Mouse (Mus musculus) embryonic facial prominence, embryonic 14.5 days (tissue): ENCODE data around the gene Liph. TPM values are rescaled to one million over a fixed set of nuclear protein-coding genes. Genes with fewer than 3 reads are reported as not detected.
"Not testable (repeated sequence)": the region's sequence is repeated elsewhere in the genome, so short reads cannot be mapped to it uniquely, and the experiment has no call there.

Experiments
- ATAC-seq: fragments of 200-750 bp; cut with Nextera tagmentation; 2 replicates; pipeline ENCODE4 v1.8.0; 2017; ENCODE audit warnings: low read depth, moderate number of reproducible peaks, moderate TSS enrichment
- DNase-seq: peaks from one replicate; pipeline ENCODE4 v3.0.0-alpha.2; 2015; ENCODE audit warnings: low spot score
- H3K27ac ChIP-seq: fragments of 300-500 bp; sonication (generic); replicated peaks from 2 replicates; pipeline ENCODE4 v1.5.1; 2014; ENCODE audit warnings: low read depth, mild to moderate bottlenecking, low read length, moderate library complexity
- H3K27me3 ChIP-seq: fragments of 300-500 bp; sonication (generic); replicated peaks from 2 replicates; pipeline ENCODE4 v1.6.1; 2014; ENCODE audit warnings: low read length; ENCODE audit not compliant: control insufficient read depth, insufficient read depth
- H3K36me3 ChIP-seq: fragments of 300-500 bp; sonication (generic); 2 replicates; pipeline ENCODE4 v1.6.1; 2014; ENCODE audit warnings: low read length, mixed read lengths; ENCODE audit not compliant: control insufficient read depth, insufficient read depth
- H3K4me1 ChIP-seq: fragments of 300-500 bp; sonication (generic); 2 replicates; pipeline ENCODE4 v1.6.1; 2014; ENCODE audit warnings: antibody characterized with exemption, low read length; ENCODE audit not compliant: control insufficient read depth, insufficient read depth
- H3K4me2 ChIP-seq: fragments of 300-500 bp; sonication (generic); 2 replicates; pipeline ENCODE4 v1.6.1; 2014; ENCODE audit warnings: low read depth, mild to moderate bottlenecking, low read length, moderate library complexity, mixed read lengths
- H3K4me3 ChIP-seq: fragments of 300-500 bp; sonication (generic); 2 replicates; pipeline ENCODE4 v1.5.1; 2014; ENCODE audit warnings: low read depth, mild to moderate bottlenecking, low read length
- H3K9ac ChIP-seq: fragments of 300-500 bp; sonication (generic); 2 replicates; pipeline ENCODE4 v1.6.1; 2014; ENCODE audit warnings: low read depth, mild to moderate bottlenecking, low read length, moderate library complexity, mixed read lengths
- H3K9me3 ChIP-seq: fragments of 300-500 bp; sonication (generic); 2 replicates; pipeline ENCODE4 v1.6.1; 2016; ENCODE audit warnings: low read length; ENCODE audit not compliant: control insufficient read depth
- WGBS: fragments of 180-500 bp; shearing (Covaris S2); extraction: QIAGEN DNeasy Blood & Tissue Kit; methylation state at CpG from one replicate; pipeline ENCODE4 v1.1.7; 2014; 5-methylcytosine and 5-hydroxymethylcytosine counted together
- polyA plus RNA-seq: library from polyadenylated mRNA; unstranded; fragments of >200 nt; fragmentation: Nextera tagmentation; extraction: Ambion mirVana; gene quantifications from 2 replicates; pipeline ENCODE4 v1.2.1, GENCODE M21; 2014

Gene Liph
- polyA plus RNA-seq, 1 experiment from 2014 or later: 1.2 TPM

DNA sequence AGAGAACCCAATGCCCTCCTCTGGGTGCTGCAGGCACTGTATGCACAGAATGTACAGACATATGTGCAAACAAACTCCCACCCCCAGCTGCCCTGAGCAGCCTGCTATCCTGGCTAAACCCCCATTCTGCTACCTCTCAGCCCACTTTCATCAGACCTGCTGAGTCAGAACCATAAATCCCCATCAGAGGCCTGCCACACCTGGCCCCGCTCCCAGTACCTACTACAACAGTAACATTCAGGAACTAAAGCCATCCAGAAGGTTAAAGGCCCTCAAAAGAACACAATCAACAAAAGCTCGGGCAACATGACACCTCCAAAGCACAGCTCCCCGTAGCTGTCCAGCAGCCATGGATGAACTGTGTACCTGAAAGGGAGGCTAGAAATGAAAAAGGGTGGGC lies 6.1 kb upstream of the Liph start:
- no peaks in the 10 kb centered on the region for H3K4me1 ChIP-seq

DNA sequence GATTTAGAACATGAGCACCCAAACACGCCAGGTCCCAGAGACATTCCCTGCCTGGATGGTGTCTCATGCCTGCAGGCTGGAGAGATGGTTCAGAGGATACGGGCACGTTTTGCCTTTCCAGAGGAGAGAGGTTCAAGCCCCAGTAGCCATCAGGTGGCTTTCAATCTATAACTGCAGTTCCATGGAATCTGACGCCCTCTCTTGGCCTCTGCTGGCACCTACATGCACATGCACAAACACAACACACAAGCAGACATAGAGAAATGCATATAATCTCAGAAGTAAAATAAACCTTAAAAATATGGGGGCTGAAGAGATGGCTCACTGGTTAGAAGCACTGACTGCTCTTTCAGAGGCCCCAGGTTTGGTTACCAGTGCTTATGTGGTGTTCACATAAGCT lies 5.7 kb upstream of the Liph start:
- Histone ChIP-seq H3K9ac (no peak overlapping the region), H3K27ac (no peak overlapping the region), H3K4me2 (no peak overlapping the region), H3K4me1 (no peaks in the 10 kb centered on the region), H3K4me3 (no peak overlapping the region), H3K36me3 (no peaks in the 10 kb centered on the region), H3K27me3 (no peaks in the 10 kb centered on the region), H3K9me3 (no peaks in the 10 kb centered on the region)
- no peak for ATAC-seq
- no peak for DNase-seq
- 70% methylated on average over 4 of the region's 4 CpGs for WGBS

More for the DNA sequence above, 6.1 kb upstream of the Liph start:
- no peaks in the 10 kb centered on the region for H3K27me3 ChIP-seq
- H3K4me3 ChIP-seq: no peak overlapping the region
- WGBS: 49% methylated on average over 3 of the region's 3 CpGs
- H3K27ac ChIP-seq: no peak overlapping the region
- ATAC-seq (peak; percentile 70; the same call in 1 of the 2 replicates), DNase-seq (peak; percentile 18)
- H3K9me3 ChIP-seq: no peaks in the 10 kb centered on the region
- no peak overlapping the region for H3K4me2 ChIP-seq
- H3K9ac ChIP-seq: no peak overlapping the region
- H3K36me3 ChIP-seq: no peaks in the 10 kb centered on the region

DNA sequence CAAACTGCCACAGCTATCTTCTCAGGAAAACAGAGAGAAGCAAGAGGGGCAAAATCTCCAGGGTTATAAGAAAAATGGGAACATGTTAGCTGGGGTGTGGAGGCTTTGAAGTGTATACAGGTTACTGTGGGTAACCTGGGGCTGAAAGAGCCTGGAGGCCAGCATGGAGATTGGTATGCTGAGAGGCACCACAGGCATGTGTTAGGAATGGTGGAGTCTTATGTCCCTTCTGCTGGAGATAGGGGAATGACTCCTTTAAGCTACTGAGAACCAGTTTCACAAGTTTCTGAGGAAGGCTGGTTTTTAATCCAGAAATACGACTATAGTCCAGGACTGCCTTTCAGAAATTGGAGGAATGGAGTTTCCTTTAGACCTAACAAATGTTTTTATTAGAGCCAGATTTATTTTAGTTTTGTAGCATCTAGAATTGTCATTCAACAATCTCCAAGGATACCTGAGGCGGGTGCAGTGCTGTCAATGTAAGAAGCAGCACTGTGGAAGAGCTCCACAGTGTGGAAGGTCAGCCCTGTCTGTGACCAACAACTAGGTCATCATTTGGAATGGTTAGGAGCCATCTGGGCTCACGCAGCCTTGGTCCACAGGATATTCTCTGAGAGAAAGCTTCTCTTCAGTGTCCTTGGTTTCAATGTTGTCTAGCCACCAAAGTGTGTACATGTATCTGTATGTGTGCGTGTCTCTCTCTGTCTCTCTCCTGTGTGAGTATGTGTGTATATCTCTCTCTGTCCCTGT lies 4.7 kb upstream of the Liph start:
- Histone ChIP-seq H3K9me3 (no peaks in the 10 kb centered on the region), H3K27me3 (no peaks in the 10 kb centered on the region), H3K4me1 (no peaks in the 10 kb centered on the region), H3K36me3 (no peaks in the 10 kb centered on the region), H3K4me3 (no peak overlapping the region), H3K9ac (no peak overlapping the region), H3K27ac (no peak overlapping the region), H3K4me2 (no peak overlapping the region)
- no peak for ATAC-seq
- peak; percentile 26 for DNase-seq
- WGBS: 76% methylated on average over 4 of the region's 4 CpGs

DNA sequence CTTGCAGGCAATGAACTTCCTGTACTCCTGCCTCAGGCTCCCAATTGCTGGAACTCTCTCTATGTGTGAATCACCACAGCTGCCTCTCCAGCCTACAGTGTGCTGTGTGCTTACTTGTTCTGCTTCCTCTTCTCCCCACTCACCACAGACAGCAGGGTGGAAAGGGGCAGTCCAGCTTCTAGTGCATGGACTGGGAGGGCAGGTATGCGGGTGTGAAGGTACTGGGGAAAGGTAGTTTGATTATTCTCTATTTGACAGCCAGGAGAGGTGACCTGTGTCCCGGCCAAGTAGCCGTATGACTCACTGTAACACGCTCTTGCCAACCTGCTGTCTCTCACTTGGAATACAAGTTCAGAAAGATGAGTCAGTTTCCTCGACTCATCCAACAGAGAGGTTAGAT lies 2.6 kb upstream of the Liph start:
- no peak for ATAC-seq

DNA sequence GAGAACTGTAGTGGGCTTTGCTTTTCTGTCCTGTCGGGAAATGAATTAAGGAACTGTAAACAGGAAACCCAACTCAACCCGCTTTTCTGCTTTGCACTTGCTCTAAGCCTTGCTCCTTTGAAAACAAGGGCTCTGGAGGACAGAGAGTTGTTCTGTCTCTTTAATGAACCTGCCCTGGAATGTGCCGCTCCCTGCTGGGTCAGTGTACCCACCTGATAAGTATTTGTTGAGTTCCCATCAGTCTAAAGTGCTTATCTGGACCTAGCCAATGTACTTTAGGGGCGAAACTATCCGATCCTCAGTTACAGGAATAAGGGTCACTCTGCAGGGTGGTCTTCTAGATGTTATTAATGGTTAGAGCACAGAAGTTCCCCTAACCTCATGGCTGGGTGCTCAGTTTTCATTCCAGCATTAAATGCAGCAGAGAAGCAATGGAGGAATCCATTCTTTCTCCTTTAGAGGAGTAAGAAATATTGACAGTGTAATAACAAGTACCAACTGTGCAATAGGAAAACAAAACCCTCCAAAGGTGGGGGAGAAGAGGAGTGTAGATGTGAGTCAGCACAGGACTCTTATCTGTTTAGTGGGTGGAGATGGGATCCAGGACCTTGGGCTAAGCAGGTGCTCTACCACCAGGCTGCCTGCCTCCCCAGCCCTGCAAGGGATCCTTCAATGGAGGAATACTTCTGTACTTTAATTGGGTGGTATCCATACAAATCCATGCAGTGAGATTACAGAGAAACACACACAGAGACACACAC lies 1.6 kb upstream of the Liph start:
- no peaks in the 10 kb centered on the region for H3K27me3 ChIP-seq
- no peak overlapping the region for H3K4me2 ChIP-seq
- H3K27ac ChIP-seq: no peak overlapping the region
- H3K36me3 ChIP-seq: no peaks in the 10 kb centered on the region
- WGBS: 52% methylated on average over 5 of the region's 5 CpGs
- no peak for ATAC-seq
- H3K9me3 ChIP-seq: no peaks in the 10 kb centered on the region
- peak; percentile 50 for DNase-seq
- H3K9ac ChIP-seq: no peak overlapping the region
- no peak overlapping the region for H3K4me3 ChIP-seq
- no peaks in the 10 kb centered on the region for H3K4me1 ChIP-seq

More for the DNA sequence above, 2.6 kb upstream of the Liph start:
- no peaks in the 10 kb centered on the region for H3K9me3 ChIP-seq
- H3K9ac ChIP-seq: no peak overlapping the region
- H3K36me3 ChIP-seq: no peaks in the 10 kb centered on the region
- H3K27ac ChIP-seq: no peak overlapping the region
- DNase-seq: no peak
- no peak overlapping the region for H3K4me3 ChIP-seq
- H3K4me2 ChIP-seq: no peak overlapping the region
- H3K4me1 ChIP-seq: no peaks in the 10 kb centered on the region
- 76% methylated on average over 5 of the region's 5 CpGs for WGBS
- H3K27me3 ChIP-seq: no peaks in the 10 kb centered on the region

DNA sequence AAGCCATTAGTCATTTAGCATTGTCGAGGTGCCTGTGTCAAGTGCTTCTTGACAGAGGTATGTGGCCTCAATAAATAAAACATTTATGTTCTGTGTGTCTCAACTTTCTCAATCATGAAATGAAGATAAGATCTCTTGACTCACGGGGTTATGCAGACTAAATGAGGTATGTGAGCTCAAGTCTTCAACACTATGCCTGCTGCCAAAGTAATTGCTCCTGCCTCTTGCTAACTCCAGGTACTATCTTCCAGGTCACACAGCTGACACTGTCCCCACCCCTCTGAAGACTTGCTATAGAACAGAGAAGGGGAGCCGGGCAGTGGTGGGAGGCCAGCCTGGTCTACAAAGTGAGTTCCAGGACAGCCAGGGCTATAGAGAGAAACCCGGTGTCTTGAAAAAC lies 939 bp upstream of the Liph start:
- DNase-seq (no peak), ATAC-seq (no peak)
- Histone ChIP-seq H3K27ac (no peak overlapping the region), H3K4me1 (no peaks in the 10 kb centered on the region), H3K9ac (no peak overlapping the region), H3K27me3 (no peaks in the 10 kb centered on the region), H3K4me3 (no peak overlapping the region), H3K4me2 (no peak overlapping the region), H3K36me3 (no peaks in the 10 kb centered on the region), H3K9me3 (no peaks in the 10 kb centered on the region)
- 47% methylated on average over 4 of the region's 4 CpGs for WGBS

DNA sequence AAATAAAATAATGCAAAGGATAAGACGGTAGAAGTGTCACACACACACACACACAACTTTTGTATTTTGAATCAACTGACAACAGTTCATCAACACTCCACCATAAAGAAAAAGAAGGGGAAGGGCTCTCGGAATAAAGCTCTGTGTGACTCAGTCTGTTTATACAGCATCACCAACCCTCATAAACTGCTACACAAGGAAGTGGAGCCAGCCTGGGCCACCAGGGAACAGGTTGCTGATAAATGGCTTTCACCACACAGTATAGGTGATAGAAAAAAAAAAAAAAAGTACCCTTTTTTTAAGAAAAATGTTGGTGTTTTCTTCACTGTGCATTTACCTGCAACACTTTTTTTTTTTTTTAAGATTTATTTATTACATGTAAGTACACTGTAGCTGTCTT lies 3.7 kb downstream of the Liph start:
- Histone ChIP-seq H3K4me3 (no peak overlapping the region), H3K9ac (no peak overlapping the region), H3K9me3 (no peaks in the 10 kb centered on the region), H3K27ac (no peak overlapping the region), H3K4me1 (no peaks in the 10 kb centered on the region), H3K27me3 (no peaks in the 10 kb centered on the region), H3K4me2 (no peak overlapping the region), H3K36me3 (no peaks in the 10 kb centered on the region)
- no peak for ATAC-seq
- DNase-seq: no peak
- 72% methylated on average over 2 of the region's 2 CpGs for WGBS

DNA sequence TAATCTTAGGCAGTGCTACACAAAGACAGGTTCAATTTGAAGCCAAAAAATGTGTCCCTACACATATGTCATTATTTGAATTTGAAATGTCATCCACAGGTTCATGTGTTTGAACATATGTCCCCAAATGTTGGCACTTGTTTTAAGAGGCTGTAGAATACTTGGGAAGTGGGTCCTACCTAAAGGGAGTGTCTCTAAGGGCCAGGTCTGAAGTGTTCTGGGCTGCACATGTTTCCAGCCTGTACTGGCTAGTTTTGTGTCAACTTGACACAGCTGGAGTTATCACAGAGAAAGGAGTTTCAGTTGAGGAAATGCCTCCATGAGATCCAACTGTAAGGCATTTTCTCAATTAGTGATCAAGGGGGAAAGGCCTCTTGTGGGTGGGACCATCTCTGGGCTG lies 4.6 kb downstream of the Liph start:
- ATAC-seq, H3K4me1 ChIP-seq, H3K9me3 ChIP-seq, H3K4me2 ChIP-seq, H3K4me3 ChIP-seq, H3K27me3 ChIP-seq, H3K9ac ChIP-seq, H3K36me3 ChIP-seq, DNase-seq, H3K27ac ChIP-seq: not testable (repeated sequence)

DNA sequence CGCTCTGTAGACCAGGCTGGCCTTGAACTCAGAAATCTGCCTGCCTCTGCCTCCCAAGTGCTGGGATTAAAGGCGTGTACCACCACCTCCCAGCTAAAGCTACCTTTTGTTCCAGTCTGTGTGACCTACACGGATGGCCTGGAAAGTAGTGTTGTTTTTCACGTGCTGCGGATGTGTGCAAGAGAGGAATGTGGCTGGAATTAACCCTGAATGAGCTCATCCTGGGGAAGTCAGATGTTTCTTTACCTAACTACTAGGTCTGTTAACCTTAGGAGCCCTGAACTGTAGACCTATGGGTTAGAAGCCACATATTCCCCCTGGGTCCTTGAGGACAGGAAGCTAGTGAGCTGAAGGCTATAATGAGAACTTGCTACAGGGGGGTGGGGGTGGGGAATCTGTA lies 7.5 kb downstream of the Liph start:
- H3K36me3 ChIP-seq: no peaks in the 10 kb centered on the region
- H3K4me3 ChIP-seq: no peak overlapping the region
- H3K9ac ChIP-seq: no peak overlapping the region
- ATAC-seq: no peak
- 40% methylated on average over 5 of the region's 5 CpGs for WGBS
- H3K4me2 ChIP-seq: no peak overlapping the region
- no peaks in the 10 kb centered on the region for H3K4me1 ChIP-seq
- no peak overlapping the region for H3K27ac ChIP-seq
- no peak for DNase-seq
- no peaks in the 10 kb centered on the region for H3K9me3 ChIP-seq
- no peaks in the 10 kb centered on the region for H3K27me3 ChIP-seq
